Mouse (Mus musculus) Muller cell, postnatal 12 days (primary cell): ENCODE results near the gene Myh9.
A peak's percentile ranks its signal among the peaks of the same experiment; 100 is the strongest.

Experiments
- DNase-seq: peaks from one replicate; pipeline ENCODE4 v3.0.0-alpha.2; 2015; ENCODE audit errors: inconsistent ontology term

Gene Myh9

GRCm38 (mm10) chr15:77788356-77788755 is 53.6 kb downstream of the Myh9 start:
- DNase-seq, result no peak

- no peak for DNase-seq
Measured at GRCm38 (mm10) chr15:77785807-77786206, 56.2 kb downstream of the Myh9 start.

GRCm38 (mm10) chr15:77784039-77784824 is 57.7 kb downstream of the Myh9 start:
- DNase-seq, result no peak

GRCm38 (mm10) chr15:77782449-77783014 is 59.4 kb downstream of the Myh9 start:
- no peak for DNase-seq

- DNase-seq, result peak; percentile 69
Measured at GRCm38 (mm10) chr15:77775186-77775963, 66.6 kb downstream of the Myh9 start.

GRCm38 (mm10) chr15:77774303-77774702 is 67.7 kb downstream of the Myh9 start:
- DNase-seq, result no peak

GRCm38 (mm10) chr15:77773099-77773915 is 68.7 kb downstream of the Myh9 start:
- no peak for DNase-seq

GRCm38 (mm10) chr15:77770942-77771341 is 71.0 kb downstream of the Myh9 start:
- DNase-seq, result no peak

GRCm38 (mm10) chr15:77770341-77770740 is 71.6 kb downstream of the Myh9 start:
- DNase-seq, result no peak

GRCm38 (mm10) chr15:77766981-77767380 is 75.0 kb downstream of the Myh9 start:
- no peak for DNase-seq

GRCm38 (mm10) chr15:77765484-77766093 is 76.4 kb downstream of the Myh9 start:
- DNase-seq, result no peak

GRCm38 (mm10) chr15:77764391-77765006 is 77.5 kb downstream of the Myh9 start:
- DNase-seq, result no peak

- no peak for DNase-seq
Measured at GRCm38 (mm10) chr15:77763702-77764101, 78.3 kb downstream of the Myh9 start.

GRCm38 (mm10) chr15:77763050-77763449 is 78.9 kb downstream of the Myh9 start:
- no peak for DNase-seq

GRCm38 (mm10) chr15:77761561-77762380 is 80.2 kb downstream of the Myh9 start:
- DNase-seq, result peak; percentile 42

GRCm38 (mm10) chr15:77761083-77761482 is 80.9 kb downstream of the Myh9 start:
- no peak for DNase-seq

- no peak for DNase-seq
Measured at GRCm38 (mm10) chr15:77760037-77760436, 81.9 kb downstream of the Myh9 start.

- no peak for DNase-seq
Measured at GRCm38 (mm10) chr15:77757586-77758226, 84.3 kb downstream of the Myh9 start.

- peak; percentile 36 for DNase-seq
Measured at GRCm38 (mm10) chr15:77756848-77757247, 85.1 kb downstream of the Myh9 start, which contains the start of gene Apol8. Gene Apol8, minus strand, starts transcription at chr15:77757003.
